Mouse (Mus musculus): ENCODE measurements around the gene Ost4.

- no peak for TF ChIP-seq POLR2A (IDR thresholded peaks at IDR 0.05; ENCODE audit: low read depth, low read length)
- TF ChIP-seq CTCF (IDR thresholded peaks at IDR 0.05; ENCODE audit: extremely low read depth, insufficient read length, insufficient replicate concordance, low read depth, low read length), result peak; percentile 53; the same call in 1 of the 2 replicates
Measured at GRCm38 (mm10) chr5:30915974-30916433, 8.4 kb upstream of the Ost4 start.
